Mouse (Mus musculus) right cerebral cortex, postnatal 36 days (tissue): ENCODE results near the gene Dpysl4.

Experiments used
- DNase-seq, 2 experiments: peaks; one replicate each; pipeline ENCODE4 v3.0.0; 2022; ENCODE audit warnings: low spot score in 2 of 2, mixed read lengths in 1 of 2

Dpysl4 gene

GRCm38 (mm10) chr7:139085629-139086194 lies at the start of gene Dpysl4:
Gene Dpysl4 (plus strand): TSS chr7:139086001.
- peak; percentile 91 to 93 for DNase-seq

GRCm38 (mm10) chr7:139063406-139063805 lies 22.4 kb upstream of the Dpysl4 start:
- DNase-seq, result no peak

GRCm38 (mm10) chr7:139068182-139068623 lies 17.6 kb upstream of the Dpysl4 start:
- peak; percentile 71 for DNase-seq

DNA sequence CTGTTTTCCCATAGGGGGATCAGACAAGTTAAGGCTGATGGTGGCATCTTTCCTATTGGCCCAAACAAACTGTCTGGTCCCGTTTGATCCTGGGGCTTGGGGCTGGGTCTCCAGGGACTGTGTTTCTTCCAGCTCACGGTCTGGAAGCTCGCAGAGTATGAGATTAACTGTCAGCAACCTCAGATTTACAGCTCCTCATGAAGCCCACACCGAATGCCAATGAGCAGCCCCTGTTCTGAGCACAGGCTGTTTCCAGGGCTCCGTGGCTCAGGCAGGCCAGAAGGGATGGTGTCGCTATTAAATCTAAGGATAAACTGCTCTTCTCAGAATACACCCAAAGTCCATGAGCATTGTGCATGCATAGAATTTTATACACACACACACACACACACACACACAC lies 11.6 kb upstream of the Dpysl4 start:
- no peak for DNase-seq

DNA sequence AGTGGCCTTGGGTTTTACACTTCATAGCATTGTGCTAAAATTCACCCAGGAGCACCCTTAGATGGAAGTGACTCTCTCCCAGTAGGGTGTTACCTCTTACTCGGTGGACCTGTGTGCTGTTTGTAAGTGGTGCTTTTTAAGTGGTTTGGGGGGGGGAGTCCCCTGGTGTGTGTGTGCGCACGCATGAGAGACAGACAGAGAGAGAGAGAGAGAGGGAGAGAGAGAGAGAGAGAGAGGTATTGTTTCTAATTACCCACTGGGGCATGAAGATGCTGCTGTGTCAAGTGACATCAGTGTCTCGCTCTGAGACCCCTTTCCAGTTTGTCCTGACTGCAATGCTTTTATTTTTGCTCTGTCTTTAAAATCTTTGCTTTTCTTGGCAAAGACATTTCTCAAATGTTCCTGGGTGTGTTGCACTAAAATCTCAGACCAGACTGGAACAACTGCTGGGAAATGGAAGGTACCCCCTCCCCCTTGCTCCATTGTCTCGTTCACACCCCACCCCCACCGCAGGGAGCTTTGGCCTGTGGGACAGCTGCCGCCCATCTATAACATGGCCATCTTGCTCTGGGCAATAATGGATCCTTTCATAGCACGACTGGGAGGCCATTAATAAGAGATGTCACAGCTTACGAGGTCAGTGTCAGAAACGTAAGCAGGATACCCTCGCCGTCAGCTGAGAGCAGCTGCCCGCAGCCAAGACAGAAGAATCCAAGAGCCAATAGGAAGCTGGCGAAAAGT lies 10.6 kb upstream of the Dpysl4 start:
- DNase-seq, result no peak

DNA sequence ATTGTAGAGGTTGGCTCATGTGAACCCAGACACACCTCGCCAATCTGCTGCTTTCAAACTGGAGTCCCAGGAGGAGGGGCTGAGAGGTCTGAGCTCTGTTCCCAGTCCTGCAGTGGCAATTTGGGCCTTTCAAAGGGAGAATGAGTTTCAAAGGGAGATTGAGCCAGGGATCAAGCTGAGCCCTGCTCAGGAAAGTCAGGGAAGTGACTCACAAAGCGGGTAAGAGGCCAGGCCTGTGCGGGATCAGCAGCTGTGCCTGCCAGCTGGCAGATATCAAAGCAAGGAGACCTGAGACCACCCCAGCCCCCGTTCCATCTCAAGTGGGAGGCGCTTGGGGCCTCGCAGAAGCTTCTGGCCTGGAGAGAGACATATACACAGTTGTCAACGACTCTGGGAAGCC lies 8.5 kb upstream of the Dpysl4 start:
- DNase-seq, result no peak

GRCm38 (mm10) chr7:139078181-139078580 lies 7.6 kb upstream of the Dpysl4 start:
- no peak for DNase-seq

- DNase-seq, result no peak
These were observed 6.7 kb upstream of the Dpysl4 start for GRCm38 (mm10) chr7:139079141-139079540.

GRCm38 (mm10) chr7:139080714-139081113 lies 5.1 kb upstream of the Dpysl4 start:
- DNase-seq, result no peak

DNA sequence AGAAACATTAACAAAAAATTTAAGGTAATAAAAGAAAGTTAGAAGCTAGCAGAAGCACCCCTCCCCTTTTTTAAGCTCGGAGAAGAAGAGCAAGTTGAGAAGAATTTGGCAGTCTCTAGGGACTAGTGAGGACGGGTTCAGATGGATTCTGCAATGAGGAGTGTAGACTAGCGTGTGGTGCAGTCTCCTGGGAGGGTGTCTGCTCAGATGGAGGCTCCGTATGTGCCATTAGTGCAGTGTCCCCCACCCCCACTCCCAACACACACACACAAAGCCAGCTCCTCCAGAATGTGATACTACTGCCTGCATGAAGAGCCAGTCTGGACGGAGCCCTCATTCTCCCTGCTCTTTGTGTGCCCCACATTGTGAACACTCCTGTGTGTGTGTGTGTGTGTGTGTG lies 4.6 kb upstream of the Dpysl4 start:
- DNase-seq, result no peak

DNA sequence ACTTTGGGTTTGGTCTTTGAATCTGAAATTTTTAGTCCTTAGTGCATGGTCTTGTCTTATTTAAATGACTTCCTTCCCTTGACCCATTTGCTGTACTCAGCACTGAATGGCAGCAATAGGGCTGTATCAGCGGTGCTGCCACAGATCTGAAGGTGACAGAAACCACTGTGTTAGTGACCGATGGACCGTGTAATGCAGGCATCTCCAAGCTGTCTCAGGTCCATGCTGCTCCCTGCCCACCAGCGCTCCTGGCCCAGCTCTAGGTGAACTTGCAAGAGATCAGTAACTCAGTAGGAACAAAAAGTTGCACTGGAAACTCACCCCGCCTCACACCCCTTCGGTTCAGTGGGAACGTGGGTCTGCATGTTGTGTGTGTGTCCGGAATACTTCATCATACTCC lies 3.5 kb upstream of the Dpysl4 start:
- no peak for DNase-seq

DNA sequence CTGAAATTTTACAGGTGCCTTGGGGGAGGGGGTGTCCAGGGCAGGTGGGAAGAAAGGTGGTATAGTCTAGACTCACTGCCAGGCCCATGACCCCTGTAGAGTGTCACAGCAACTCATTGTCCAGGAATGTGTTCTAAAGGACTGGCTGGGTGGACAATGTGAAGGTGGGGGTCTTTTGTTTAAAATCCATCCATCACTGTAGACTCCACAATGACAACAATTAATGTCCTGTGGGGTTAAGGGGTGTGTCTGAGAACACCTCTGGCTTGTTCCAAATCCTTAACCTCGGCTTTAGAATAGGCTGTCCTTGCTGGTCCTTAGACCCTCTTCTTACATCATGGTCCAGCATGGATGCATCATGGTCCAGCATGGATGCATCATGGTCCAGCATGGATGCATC lies 1.5 kb upstream of the Dpysl4 start:
- no peak for DNase-seq

GRCm38 (mm10) chr7:139086195-139087158 lies 676 bp downstream of the Dpysl4 start:
- DNase-seq, result no peak

DNA sequence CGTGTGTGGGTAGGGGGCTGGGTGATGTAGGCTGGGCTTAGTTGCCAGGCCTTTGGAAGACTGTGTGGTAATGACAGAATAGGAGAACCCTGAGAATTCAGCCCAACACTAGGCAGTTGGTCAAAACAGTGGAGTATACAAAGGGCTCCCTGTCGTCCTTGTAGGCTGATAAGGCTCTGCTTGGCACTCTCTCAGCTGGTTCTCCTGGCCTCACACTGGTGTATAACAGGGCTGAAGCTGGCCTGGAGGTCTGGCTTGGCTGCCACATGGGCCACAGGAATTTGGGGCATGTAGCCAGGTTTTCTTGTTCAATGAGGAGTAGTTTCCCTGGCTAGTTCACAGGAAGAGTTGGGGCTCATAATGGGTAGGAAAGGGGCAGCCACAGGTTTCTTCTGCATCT lies 2.0 kb downstream of the Dpysl4 start:
- no peak for DNase-seq

DNA sequence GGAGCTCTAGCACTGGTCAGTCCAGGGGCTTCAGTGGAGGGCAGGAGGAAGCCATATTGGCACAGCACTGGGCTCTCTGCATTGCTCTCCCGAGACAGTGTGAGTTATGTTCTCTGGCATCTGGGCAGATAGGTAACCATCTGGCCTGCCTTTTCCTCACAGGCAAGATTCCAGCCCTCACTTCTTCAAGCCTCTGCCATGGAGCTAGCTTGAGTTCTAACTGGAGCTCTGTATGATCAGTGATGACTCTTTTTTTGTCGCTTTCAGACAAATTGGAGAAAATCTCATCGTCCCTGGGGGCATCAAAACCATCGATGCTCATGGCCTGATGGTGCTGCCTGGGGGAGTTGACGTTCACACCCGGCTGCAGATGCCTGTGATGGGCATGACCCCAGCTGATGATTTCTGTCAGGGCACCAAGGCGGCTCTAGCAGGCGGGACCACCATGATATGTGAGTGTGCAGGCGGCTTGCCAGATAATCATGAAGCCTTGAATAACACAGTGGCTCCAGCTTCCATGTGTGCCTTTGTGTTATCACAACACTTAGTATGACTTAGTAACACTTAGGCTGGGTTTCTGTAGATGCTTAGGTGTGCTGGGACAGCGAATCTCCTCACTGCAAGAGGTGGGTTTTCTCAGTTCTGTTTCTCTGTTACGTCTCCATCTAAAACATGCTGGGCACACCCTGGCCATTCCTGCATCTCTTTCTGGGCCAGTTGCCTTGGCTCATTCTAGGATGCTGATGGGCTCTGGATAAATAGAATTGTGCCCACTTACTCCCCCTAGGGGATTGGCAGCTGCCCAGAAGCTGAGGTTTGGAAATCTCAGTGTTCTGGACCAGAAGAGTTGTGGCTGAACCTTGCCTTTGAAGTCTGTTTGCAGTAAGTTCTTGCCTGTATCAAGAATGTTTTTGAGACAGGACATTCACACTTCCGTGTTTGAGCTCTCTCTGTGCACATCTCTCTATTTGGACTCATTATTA lies 4.4 kb downstream of the Dpysl4 start:
- no peak for DNase-seq

GRCm38 (mm10) chr7:139091681-139092080 lies 5.9 kb downstream of the Dpysl4 start:
- DNase-seq, result no peak

GRCm38 (mm10) chr7:139092676-139093075 lies 6.9 kb downstream of the Dpysl4 start:
- no peak for DNase-seq

DNA sequence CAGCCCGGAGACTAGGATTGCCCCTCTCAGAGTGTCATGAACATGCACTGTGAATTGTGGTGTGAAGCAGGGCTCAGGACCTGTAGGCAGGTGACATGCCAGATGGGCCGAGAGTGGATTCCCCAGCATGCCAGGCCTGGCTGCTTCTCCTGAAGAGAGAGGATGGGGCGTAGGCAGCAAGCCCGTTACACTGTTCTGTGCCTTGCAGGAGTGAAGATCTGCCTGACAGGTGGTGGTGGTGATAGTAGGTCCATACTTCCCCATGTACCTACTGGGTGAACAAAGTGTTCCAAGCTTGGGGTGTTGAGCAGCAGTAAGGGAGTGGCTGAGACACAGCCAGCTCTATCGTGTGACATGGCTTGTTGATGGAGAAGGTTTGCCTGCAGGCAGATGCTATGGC lies 7.3 kb downstream of the Dpysl4 start:
- peak; percentile 50 for DNase-seq

DNA sequence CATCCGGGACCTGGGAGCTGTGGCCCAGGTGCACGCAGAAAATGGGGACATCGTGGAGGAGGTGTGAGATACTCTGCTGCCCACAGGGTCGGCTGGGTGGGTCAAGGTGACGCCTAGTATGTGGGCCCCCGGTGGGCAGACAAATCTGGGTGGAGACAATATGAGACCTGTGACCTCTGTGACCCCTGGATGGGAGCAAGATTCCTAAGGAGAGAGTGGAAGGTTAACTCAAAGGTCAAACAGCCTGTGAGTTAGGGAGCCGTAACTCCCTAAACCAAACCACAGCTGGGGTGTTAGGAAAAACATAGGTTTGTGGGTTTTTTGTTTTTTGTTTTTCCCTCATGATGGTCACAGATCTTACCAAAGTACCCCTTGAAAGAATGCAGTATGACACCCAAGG lies 8.0 kb downstream of the Dpysl4 start:
- DNase-seq, result no peak

DNA sequence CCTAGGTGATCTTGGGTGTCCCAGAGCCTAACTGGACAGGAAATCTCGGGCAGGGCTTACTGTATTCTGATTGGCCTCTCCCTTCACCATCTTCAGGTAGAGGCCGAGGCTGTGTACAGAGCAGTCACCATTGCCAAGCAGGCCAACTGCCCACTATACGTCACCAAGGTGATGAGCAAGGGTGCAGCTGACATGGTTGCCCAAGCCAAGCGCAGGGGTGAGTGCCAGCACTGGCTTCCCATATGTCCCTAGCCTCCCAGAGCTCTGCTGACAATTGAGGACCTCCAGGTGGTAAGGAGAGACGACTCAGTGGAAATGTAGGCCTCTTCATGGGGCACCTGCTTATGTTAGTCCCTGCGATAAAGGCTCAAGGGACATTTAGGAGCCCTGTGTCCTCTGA lies 9.0 kb downstream of the Dpysl4 start:
- DNase-seq, result no peak

DNA sequence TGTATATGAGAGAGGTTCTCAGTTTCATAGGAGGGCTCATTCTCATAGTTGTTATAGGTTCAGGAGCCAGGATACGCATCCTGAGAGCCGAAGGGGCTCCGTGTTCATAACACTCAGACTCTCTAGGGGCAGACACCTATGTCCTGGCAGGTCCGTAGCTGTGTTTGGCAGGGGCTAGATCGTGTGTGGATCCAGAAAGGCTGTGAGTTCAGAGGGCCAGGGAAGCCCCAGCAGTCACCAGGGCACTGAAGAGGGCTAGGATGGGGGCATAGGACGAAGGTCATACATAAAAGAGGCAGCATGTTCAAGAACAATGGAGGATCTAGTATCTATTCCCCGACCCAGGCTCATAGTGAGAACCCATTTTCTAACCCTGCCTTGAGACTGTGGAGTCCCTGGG lies 9.5 kb downstream of the Dpysl4 start:
- no peak for DNase-seq
